Mouse (Mus musculus) kidney, postnatal 0 days (tissue): ENCODE data around the gene Tfap2b. TPM values are rescaled to one million over a fixed set of nuclear protein-coding genes. Genes with fewer than 3 reads are reported as not detected.

Experiments
- ATAC-seq: fragments of 200-750 bp; cut with Nextera tagmentation; replicated peaks from 2 replicates; pipeline ENCODE4 v1.8.0; 2017; ENCODE audit warnings: low read depth, moderate number of reproducible peaks, moderate TSS enrichment, moderate library complexity; ENCODE audit not compliant: low FRiP score
- DNase-seq: peaks from one replicate; pipeline ENCODE4 v3.0.0-alpha.2; 2016; ENCODE audit warnings: low spot score
- H3K27ac ChIP-seq: fragments of 300-500 bp; sonication (generic); 2 replicates; pipeline ENCODE4 v1.5.1; 2014; ENCODE audit warnings: mild to moderate bottlenecking
- H3K27me3 ChIP-seq: fragments of 300-500 bp; sonication (generic); 2 replicates; pipeline ENCODE4 v1.6.1; 2014; ENCODE audit warnings: low read length, mixed read lengths; ENCODE audit not compliant: insufficient read depth
- H3K36me3 ChIP-seq: fragments of 300-500 bp; sonication (generic); 2 replicates; pipeline ENCODE4 v1.6.1; 2014; ENCODE audit warnings: low read length, mixed read lengths; ENCODE audit not compliant: insufficient read depth
- H3K4me1 ChIP-seq: fragments of 300-500 bp; sonication (generic); replicated peaks from 2 replicates; pipeline ENCODE4 v1.6.1; 2014; ENCODE audit warnings: antibody characterized with exemption, low read length, mixed read lengths; ENCODE audit not compliant: insufficient read depth
- H3K4me2 ChIP-seq: fragments of 300-500 bp; sonication (generic); 2 replicates; pipeline ENCODE4 v1.6.1; 2014; ENCODE audit warnings: mild to moderate bottlenecking, low read length, moderate library complexity, mixed read lengths
- H3K4me3 ChIP-seq: fragments of 300-500 bp; sonication (generic); replicated peaks from 2 replicates; pipeline ENCODE4 v1.5.1; 2014; ENCODE audit warnings: low read depth, low read length
- H3K9ac ChIP-seq: fragments of 300-500 bp; sonication (generic); 2 replicates; pipeline ENCODE4 v1.6.1; 2014; ENCODE audit warnings: low read depth, low read length
- H3K9me3 ChIP-seq: fragments of 300-500 bp; sonication (generic); replicated peaks from 2 replicates; pipeline ENCODE4 v1.6.1; 2016; ENCODE audit warnings: low read length, inconsistent platforms, mixed read lengths
- CTCF ChIP-seq: IDR thresholded peaks from 2 replicates; pipeline ENCODE4 v1.5.1; 2016; ENCODE audit warnings: antibody characterized with exemption, low read depth, mild to moderate bottlenecking, moderate library complexity
- WGBS: fragments of 180-500 bp; shearing (Covaris S2); extraction: QIAGEN DNeasy Blood & Tissue Kit; methylation state at CpG from one replicate; pipeline ENCODE4 v1.1.7; 2014; 5-methylcytosine and 5-hydroxymethylcytosine counted together
- polyA plus RNA-seq: library from polyadenylated mRNA; unstranded; fragments of >200 nt; fragmentation: Nextera tagmentation; extraction: Ambion mirVana; gene quantifications from 2 replicates; pipeline ENCODE4 v1.2.1, GENCODE M21; 2015

Tfap2b gene
- polyA plus RNA-seq, 1 experiment from 2014 or later = 62.3 TPM

DNA sequence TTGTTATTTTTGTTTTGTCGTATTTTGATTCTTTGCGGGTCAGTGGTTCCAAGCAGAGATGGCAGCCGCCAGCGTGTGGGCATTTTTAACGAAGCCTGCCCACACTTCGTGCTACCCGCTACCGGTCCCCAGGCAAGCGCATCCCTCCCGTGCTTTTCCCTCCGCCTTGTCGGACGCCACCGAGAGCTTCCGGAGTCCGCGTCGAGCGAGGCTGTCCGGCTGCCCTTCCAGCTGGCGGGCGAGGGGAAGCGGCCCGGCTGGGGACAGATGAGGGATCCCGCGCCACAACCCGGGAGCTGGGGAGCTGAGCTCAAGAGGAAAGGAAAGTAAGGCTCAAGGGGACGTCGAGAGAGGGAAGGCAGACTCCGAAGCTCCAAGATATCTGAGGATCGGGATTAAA, 1.1 kb downstream of the Tfap2b start:
- peaks cover 50% of the 10 kb centered on the region for H3K27me3 ChIP-seq
- no peaks in the 10 kb centered on the region for H3K9me3 ChIP-seq
- H3K4me1 ChIP-seq = no peaks in the 10 kb centered on the region
- peak overlapping the region; percentile 52 for H3K4me2 ChIP-seq
- H3K27ac ChIP-seq = peak overlapping the region; percentile 87
- ATAC-seq (no peak), DNase-seq (no peak)
- TF ChIP-seq CTCF = no peak
- H3K4me3 ChIP-seq = peak overlapping the region; percentile 44
- 1% methylated on average over 31 of the region's 31 CpGs for WGBS
- peak overlapping the region; percentile 66 for H3K9ac ChIP-seq
- no peaks in the 10 kb centered on the region for H3K36me3 ChIP-seq

DNA sequence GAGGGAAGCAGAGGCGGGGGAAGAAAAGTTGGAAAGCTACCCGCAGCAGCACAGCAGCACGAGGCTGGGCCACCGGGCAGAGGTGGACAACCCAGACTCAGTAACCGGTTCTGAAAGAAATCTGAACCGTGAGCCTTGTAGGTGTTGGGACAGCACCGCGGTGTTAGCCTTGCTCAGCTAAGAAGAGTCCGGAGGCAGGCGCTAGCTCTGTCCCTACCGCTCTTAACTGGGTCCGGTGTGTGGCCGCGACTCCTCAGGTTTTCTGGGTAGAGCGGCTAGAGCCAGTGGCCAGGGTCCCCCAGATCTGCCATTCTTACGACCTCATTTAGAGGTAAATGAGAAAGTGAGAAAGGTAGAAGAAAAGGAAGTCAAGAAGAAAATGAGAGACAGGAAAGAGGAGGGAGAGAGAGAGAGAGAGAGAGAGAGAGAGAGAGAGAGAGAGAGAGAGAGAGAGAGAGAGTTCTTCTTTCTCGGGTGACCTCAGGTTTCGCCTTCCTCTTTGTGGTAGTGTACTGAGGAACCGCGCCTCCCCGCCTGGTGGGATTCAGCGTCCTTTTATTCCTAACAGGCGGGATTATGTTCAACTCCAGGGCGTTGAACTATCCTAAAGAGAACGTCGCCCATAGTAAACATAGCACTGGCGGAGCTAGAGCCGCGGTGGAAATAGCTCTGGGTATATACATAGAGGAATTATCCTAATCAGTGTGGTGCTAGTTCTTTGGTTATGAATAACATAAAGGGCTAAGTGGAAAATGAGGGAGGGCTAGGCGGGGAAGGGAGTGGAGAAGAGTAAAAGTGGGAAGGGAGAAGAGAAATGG, 1.7 kb downstream of the Tfap2b start:
- no peak for ATAC-seq

DNA sequence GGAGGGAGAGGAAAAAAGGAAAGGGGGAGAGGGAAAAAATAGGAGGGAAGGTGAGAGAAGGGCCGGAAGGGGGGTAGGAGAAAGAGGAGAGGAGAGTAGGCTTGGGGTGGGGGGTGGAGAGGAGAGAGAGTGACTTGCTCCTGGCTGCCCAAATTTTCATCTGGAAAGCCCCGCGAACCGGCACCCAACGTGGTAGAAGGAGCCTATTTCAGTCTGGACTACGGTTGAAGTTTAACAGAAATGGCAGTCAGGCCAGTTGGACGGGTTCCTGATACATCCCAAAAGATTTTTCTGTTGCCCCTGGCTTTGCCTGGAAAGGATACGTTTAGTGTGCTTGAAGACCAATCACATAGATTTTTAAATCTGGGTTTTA, 2.3 kb downstream of the Tfap2b start:
- Histone ChIP-seq H3K36me3 (no peaks in the 10 kb centered on the region), H3K27ac (peak overlapping the region; percentile 87), H3K4me1 (no peaks in the 10 kb centered on the region), H3K4me2 (peak overlapping the region; percentile 52), H3K4me3 (peak overlapping the region; percentile 44), H3K9ac (no peak overlapping the region), H3K27me3 (peaks cover 55% of the 10 kb centered on the region), H3K9me3 (no peaks in the 10 kb centered on the region)
- DNase-seq (no peak), ATAC-seq (no peak)
- TF ChIP-seq CTCF = no peak
- 2% methylated on average over 8 of the region's 8 CpGs for WGBS

More for the DNA sequence above, 1.7 kb downstream of the Tfap2b start:
- Histone ChIP-seq H3K36me3 (no peaks in the 10 kb centered on the region), H3K27me3 (peaks cover 50% of the 10 kb centered on the region), H3K9ac (peak overlapping the region; percentile 66), H3K4me2 (peak overlapping the region; percentile 52), H3K9me3 (no peaks in the 10 kb centered on the region), H3K4me1 (no peaks in the 10 kb centered on the region), H3K4me3 (peak overlapping the region; percentile 44), H3K27ac (peak overlapping the region; percentile 87)
- 1% methylated on average over 30 of the region's 30 CpGs for WGBS
- no peak for TF ChIP-seq CTCF
- DNase-seq = no peak

DNA sequence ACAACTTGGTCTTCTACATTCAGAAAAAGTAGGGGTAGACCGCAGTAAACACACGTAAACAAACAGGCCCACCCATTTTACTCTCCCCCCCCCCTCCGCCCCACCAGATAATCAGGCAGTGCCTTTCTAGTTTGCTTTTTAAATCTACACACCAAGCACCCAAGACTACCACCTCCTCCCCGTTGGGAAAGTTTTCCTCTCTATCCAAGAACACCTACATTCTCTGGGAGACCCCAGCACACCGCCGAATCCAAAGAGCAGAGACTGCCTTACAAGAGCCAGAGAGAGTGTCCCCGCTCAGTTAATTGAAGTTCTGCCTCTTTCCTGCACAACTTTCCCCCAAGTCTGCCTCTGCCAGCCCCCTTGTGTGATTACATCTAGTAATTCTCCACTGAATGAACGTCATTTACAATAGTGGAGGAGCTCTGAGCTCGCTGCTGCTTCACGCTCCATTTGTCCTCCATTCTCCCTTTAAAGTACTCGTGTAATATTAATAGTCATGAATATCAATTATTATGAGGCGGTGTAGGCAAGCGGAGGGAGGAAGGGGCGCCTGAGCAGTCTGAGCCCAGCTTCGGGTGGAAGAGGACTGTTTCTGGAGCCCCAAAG, 2.9 kb downstream of the Tfap2b start:
- peak; percentile 62; the same call in 1 of the 2 replicates for ATAC-seq
- Histone ChIP-seq H3K9me3 (no peaks in the 10 kb centered on the region), H3K36me3 (no peaks in the 10 kb centered on the region), H3K4me1 (no peaks in the 10 kb centered on the region), H3K27ac (peak overlapping the region; percentile 87), H3K9ac (no peak overlapping the region), H3K27me3 (peaks cover 60% of the 10 kb centered on the region), H3K4me3 (peak overlapping the region; percentile 44), H3K4me2 (peak overlapping the region; percentile 52)
- WGBS = under 1% methylated on average over 15 of the region's 15 CpGs
- DNase-seq = no peak
- TF ChIP-seq CTCF = no peak

DNA sequence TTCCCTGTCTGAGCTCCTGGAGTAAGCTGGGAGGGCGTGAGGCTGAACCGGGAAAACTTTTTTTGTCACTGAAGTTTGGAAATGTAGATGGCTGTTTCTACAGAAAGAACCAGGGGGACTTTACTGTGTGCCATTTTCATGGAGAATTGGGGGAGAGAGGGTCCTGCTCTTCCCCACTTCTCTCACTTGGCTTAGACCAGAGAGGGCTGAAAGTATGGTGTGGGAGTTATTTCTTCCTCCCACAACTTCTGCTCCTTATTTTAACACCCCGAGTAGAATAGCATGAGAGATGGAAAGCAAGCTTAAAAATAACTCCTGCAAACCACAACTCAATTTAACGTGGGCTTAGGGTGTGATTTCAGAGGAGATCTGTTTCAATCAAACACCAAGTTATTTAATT, 4.0 kb downstream of the Tfap2b start:
- DNase-seq = no peak
- Histone ChIP-seq H3K9ac (0 out of 2 replicates have a peak overlapping the region, but pooled peaks have one; percentile 29), H3K4me1 (no peaks in the 10 kb centered on the region), H3K9me3 (no peaks in the 10 kb centered on the region), H3K4me3 (peak overlapping the region; percentile 44), H3K27ac (no peak overlapping the region), H3K4me2 (peak overlapping the region; percentile 44), H3K36me3 (no peaks in the 10 kb centered on the region), H3K27me3 (peaks cover 61% of the 10 kb centered on the region)
- no peak for ATAC-seq
- WGBS = 0% methylated on average over 4 of the region's 4 CpGs
- TF ChIP-seq CTCF = no peak

DNA sequence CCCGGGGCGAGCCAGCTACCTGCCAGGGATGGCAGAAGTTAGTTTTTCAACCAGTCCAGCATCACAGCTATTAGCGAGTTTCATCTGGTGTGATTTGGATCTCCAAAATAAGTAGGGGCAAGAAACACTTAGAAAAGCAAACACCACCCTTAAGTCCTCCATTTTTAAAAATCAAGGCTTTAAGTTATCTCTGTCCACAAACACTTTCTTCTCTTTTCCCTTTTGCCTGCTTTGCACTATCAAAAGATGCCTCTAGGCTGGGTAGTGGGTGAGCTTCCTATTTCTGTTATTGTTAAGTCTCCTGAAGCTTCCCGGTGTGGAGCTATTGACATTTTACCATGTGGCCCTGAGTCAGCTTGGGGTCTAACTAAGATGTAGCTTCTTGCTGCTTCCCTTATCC, 4.5 kb downstream of the Tfap2b start:
- ATAC-seq (no peak), DNase-seq (no peak)
- Histone ChIP-seq H3K27me3 (peaks cover 60% of the 10 kb centered on the region), H3K4me1 (no peaks in the 10 kb centered on the region), H3K9ac (0 out of 2 replicates have a peak overlapping the region, but pooled peaks have one; percentile 29), H3K4me2 (peak overlapping the region; percentile 44), H3K27ac (no peak overlapping the region), H3K36me3 (no peaks in the 10 kb centered on the region), H3K9me3 (no peaks in the 10 kb centered on the region), H3K4me3 (peak overlapping the region; percentile 44)
- TF ChIP-seq CTCF = no peak
- 6% methylated on average over 4 of the region's 4 CpGs for WGBS
